Mouse (Mus musculus): ENCODE data around the gene Gm45521. TPM values are rescaled to one million over a fixed set of nuclear protein-coding genes. Genes with fewer than 3 reads are reported as not detected.
A peak's percentile ranks its signal among the peaks of the same experiment; 100 is the strongest.

Gm45521 gene
- polyA plus RNA-seq, 1 experiment from 2014 or later, result not detected

DNA sequence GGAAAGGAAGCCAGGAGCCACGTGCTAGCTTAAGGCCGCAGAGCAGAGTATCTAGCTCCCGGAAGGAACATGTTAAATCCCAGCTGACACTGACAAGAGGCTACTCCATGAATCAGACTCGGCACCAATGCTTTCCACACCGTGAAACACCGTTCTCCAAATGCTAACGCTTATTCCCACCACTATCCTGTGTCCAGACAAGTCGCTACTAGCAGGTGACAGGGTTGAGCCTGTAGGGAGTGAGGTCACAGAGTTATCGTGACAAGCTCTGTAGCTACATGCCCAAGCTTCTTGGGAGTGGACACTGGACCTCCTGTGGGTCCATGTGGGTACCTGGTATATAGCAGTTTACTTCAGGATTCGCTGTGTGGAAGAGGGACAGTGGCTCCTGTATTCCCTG lies 661 bp upstream of the Gm45521 start:
- H3K27me3 ChIP-seq (ENCODE audit: control insufficient read depth, insufficient read depth, low read length), result no peaks in the 10 kb centered on the region
- H3K36me3 ChIP-seq (ENCODE audit: control insufficient read depth, insufficient read depth, low read length), result no peaks in the 10 kb centered on the region
- H3K4me3 ChIP-seq (ENCODE audit: low read depth, low read length), result no peak overlapping the region
- H3K27ac ChIP-seq (replicated peaks), result no peak overlapping the region
- no peak overlapping the region for H3K9ac ChIP-seq (ENCODE audit: low read length)
- ATAC-seq (ENCODE audit: low FRiP score, low TSS enrichment), result no peak
- no peaks in the 10 kb centered on the region for H3K9me3 ChIP-seq (ENCODE audit: control insufficient read depth, low read length)
- DNase-seq (ENCODE audit: low spot score), result no peak
- peaks cover 6% of the 10 kb centered on the region; the same call in 1 of the 2 replicates for H3K4me1 ChIP-seq (replicated peaks; ENCODE audit: control insufficient read depth, insufficient read depth)
- no peak overlapping the region for H3K4me2 ChIP-seq (replicated peaks; ENCODE audit: low read depth)
- WGBS, result 56% methylated on average over 10 of the region's 10 CpGs
- TF ChIP-seq CTCF (IDR thresholded peaks at IDR 0.05; ENCODE audit: low read depth), result no peak
- TF ChIP-seq EP300 (optimal IDR thresholded peaks at IDR 0.05), result no peak

DNA sequence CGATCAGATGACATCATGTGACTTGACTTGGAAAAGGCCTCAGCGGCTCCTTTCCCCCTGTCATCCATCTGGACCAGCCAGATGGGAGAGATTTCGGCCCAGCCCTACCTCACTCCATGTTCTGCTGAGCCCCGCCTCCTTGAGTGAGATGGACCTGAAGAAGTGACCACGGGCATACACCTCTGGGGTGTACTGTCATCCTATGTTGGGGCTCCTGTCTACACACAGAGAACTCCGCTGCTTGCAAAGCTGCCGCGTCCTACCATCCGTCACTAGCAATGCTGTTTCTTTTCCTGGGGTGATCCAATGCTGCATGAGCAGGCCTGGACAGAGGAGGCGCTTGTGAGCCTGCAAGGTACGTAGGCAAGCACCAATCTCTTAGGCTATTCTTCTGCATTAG lies 3.5 kb downstream of the Gm45521 start:
- Histone ChIP-seq H3K9me3 (ENCODE audit: control insufficient read depth, low read length) (no peaks in the 10 kb centered on the region), H3K36me3 (ENCODE audit: control insufficient read depth, insufficient read depth, low read length) (no peaks in the 10 kb centered on the region), H3K4me1 (replicated peaks; ENCODE audit: control insufficient read depth, insufficient read depth) (no peaks in the 10 kb centered on the region), H3K4me3 (ENCODE audit: low read depth, low read length) (no peak overlapping the region), H3K4me2 (replicated peaks; ENCODE audit: low read depth) (no peak overlapping the region), H3K27me3 (ENCODE audit: control insufficient read depth, insufficient read depth, low read length) (no peaks in the 10 kb centered on the region), H3K9ac (ENCODE audit: low read length) (no peak overlapping the region), H3K27ac (replicated peaks) (no peak overlapping the region)
- 68% methylated on average over 11 of the region's 11 CpGs for WGBS
- ATAC-seq (ENCODE audit: low FRiP score, low TSS enrichment) (peak; percentile 11), DNase-seq (ENCODE audit: low spot score) (peak; percentile 52)
- TF ChIP-seq CTCF (IDR thresholded peaks at IDR 0.05; ENCODE audit: low read depth) (peak; percentile 65), EP300 (optimal IDR thresholded peaks at IDR 0.05) (no peak)

DNA sequence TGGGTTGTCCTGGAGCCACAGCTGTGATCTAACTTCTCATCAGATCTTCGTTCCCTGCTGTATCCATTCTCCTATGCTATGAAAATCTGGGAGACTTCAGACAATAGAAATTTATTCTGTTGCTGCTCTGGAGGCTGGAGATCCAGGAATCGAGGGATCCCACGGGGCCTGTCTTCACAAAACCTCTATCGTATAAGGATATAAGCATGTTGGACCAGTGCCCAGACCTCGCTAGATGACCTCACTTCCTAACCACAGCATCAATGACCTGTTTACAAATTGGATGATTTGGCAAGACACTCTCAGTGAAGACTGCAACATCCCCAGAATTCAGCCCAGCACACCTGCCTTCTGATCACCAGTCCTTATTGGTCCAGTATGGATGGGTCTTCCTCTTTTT lies 4.6 kb downstream of the Gm45521 start:
- ATAC-seq (ENCODE audit: low FRiP score, low TSS enrichment) (no peak), DNase-seq (ENCODE audit: low spot score) (no peak)
- H3K9me3 ChIP-seq (ENCODE audit: control insufficient read depth, low read length), result no peaks in the 10 kb centered on the region
- no peaks in the 10 kb centered on the region for H3K4me1 ChIP-seq (replicated peaks; ENCODE audit: control insufficient read depth, insufficient read depth)
- H3K4me3 ChIP-seq (ENCODE audit: low read depth, low read length), result no peak overlapping the region
- WGBS, result 35% methylated on average over 5 of the region's 5 CpGs
- TF ChIP-seq CTCF (IDR thresholded peaks at IDR 0.05; ENCODE audit: low read depth) (no peak), EP300 (optimal IDR thresholded peaks at IDR 0.05) (no peak)
- no peak overlapping the region for H3K9ac ChIP-seq (ENCODE audit: low read length)
- H3K4me2 ChIP-seq (replicated peaks; ENCODE audit: low read depth), result no peak overlapping the region
- H3K27me3 ChIP-seq (ENCODE audit: control insufficient read depth, insufficient read depth, low read length), result no peaks in the 10 kb centered on the region
- no peaks in the 10 kb centered on the region for H3K36me3 ChIP-seq (ENCODE audit: control insufficient read depth, insufficient read depth, low read length)
- H3K27ac ChIP-seq (replicated peaks), result no peak overlapping the region

DNA sequence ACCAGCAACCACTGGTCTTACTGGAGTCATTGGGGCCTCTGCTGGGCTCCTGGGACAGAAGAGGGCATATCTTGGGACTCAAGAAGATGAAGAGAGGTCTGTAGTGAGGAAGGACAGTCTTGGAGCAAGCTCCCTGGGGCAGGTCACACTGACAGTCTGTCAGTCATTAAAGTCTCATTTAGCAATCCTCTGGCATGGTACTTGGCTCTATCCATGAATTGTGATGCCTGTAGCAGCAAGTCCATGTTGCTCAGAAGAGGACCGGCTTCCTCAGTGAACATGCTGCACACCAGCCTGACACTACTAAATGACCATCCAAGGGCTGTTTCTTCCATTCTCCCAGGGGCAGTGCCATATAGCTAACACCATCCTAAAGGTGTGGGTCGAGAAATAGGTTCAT lies 5.5 kb downstream of the Gm45521 start:
- H3K4me3 ChIP-seq (ENCODE audit: low read depth, low read length), result no peak overlapping the region
- no peaks in the 10 kb centered on the region for H3K4me1 ChIP-seq (replicated peaks; ENCODE audit: control insufficient read depth, insufficient read depth)
- no peak overlapping the region for H3K4me2 ChIP-seq (replicated peaks; ENCODE audit: low read depth)
- WGBS, result 84% methylated on average over 2 of the region's 2 CpGs
- TF ChIP-seq EP300 (optimal IDR thresholded peaks at IDR 0.05) (no peak), CTCF (IDR thresholded peaks at IDR 0.05; ENCODE audit: low read depth) (no peak)
- H3K9ac ChIP-seq (ENCODE audit: low read length), result no peak overlapping the region
- no peaks in the 10 kb centered on the region for H3K27me3 ChIP-seq (ENCODE audit: control insufficient read depth, insufficient read depth, low read length)
- ATAC-seq (ENCODE audit: low FRiP score, low TSS enrichment), result no peak
- no peaks in the 10 kb centered on the region for H3K36me3 ChIP-seq (ENCODE audit: control insufficient read depth, insufficient read depth, low read length)
- DNase-seq (ENCODE audit: low spot score), result no peak
- no peak overlapping the region for H3K27ac ChIP-seq (replicated peaks)
- no peaks in the 10 kb centered on the region for H3K9me3 ChIP-seq (ENCODE audit: control insufficient read depth, low read length)

DNA sequence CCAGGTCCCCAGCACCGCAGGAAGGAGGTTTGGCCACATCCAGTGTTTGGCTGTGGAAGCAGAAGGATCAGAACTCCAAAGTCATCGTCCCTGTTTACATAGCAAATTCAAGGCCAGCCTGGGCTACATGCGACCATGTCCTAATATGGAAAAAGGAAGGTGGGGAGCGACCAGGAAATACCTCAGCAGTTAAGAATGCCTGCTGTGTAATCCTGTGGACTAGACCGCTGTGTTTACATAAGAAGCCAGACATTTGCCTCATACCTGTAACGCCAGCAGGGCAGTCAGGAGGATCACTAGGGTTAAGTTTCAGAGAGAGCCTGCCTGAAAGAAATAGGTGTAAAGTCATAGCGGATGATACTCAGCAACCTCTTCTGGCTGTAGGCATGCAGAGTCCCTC lies 6.1 kb downstream of the Gm45521 start:
- ATAC-seq (ENCODE audit: low FRiP score, low TSS enrichment) (peak; percentile 60), DNase-seq (ENCODE audit: low spot score) (no peak)
- no peak overlapping the region for H3K27ac ChIP-seq (replicated peaks)
- no peaks in the 10 kb centered on the region for H3K36me3 ChIP-seq (ENCODE audit: control insufficient read depth, insufficient read depth, low read length)
- TF ChIP-seq CTCF (IDR thresholded peaks at IDR 0.05; ENCODE audit: low read depth) (no peak), EP300 (optimal IDR thresholded peaks at IDR 0.05) (no peak)
- H3K27me3 ChIP-seq (ENCODE audit: control insufficient read depth, insufficient read depth, low read length), result no peaks in the 10 kb centered on the region
- WGBS, result 42% methylated on average over 7 of the region's 7 CpGs
- H3K9ac ChIP-seq (ENCODE audit: low read length), result no peak overlapping the region
- H3K4me1 ChIP-seq (replicated peaks; ENCODE audit: control insufficient read depth, insufficient read depth), result no peaks in the 10 kb centered on the region
- no peak overlapping the region for H3K4me3 ChIP-seq (ENCODE audit: low read depth, low read length)
- H3K4me2 ChIP-seq (replicated peaks; ENCODE audit: low read depth), result no peak overlapping the region
- no peaks in the 10 kb centered on the region for H3K9me3 ChIP-seq (ENCODE audit: control insufficient read depth, low read length)

DNA sequence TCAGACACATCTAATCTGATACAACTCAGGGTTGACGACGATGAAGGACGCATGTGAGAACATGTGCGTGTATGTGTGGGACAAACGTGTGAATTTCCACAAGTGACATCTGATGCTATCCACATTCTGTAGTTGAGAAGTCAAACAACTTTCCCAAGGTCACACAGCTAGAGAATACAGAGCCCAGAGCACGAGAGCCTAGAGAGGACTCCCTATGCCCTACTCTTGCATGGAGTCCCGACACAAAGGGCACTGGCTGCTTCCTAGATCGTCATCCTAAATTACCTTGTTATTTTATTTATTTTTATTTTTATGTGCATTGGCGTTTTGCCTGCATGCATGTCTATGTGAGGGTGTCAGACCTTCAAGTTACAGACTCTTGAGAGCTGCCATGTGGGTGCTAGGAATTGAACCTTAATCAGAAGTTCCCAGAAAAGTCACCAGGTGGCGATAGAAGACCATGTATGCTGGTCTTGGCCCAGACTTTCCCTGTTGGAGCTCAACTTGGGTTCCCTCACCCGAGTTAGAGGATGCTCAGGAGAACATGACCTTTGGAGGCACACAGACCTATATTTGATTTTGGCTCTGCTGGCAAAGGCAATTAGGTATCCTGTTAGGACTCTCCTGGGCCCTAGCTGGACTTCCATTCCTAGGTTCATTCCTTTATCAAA lies 7.3 kb downstream of the Gm45521 start:
- DNase-seq (ENCODE audit: low spot score) (peak; percentile 71), ATAC-seq (ENCODE audit: low FRiP score, low TSS enrichment) (peak; percentile 66)
- H3K4me2 ChIP-seq (replicated peaks; ENCODE audit: low read depth), result no peak overlapping the region
- H3K27me3 ChIP-seq (ENCODE audit: control insufficient read depth, insufficient read depth, low read length), result no peaks in the 10 kb centered on the region
- TF ChIP-seq EP300 (optimal IDR thresholded peaks at IDR 0.05) (no peak), CTCF (IDR thresholded peaks at IDR 0.05; ENCODE audit: low read depth) (peak; percentile 93)
- no peaks in the 10 kb centered on the region for H3K36me3 ChIP-seq (ENCODE audit: control insufficient read depth, insufficient read depth, low read length)
- no peak overlapping the region for H3K4me3 ChIP-seq (ENCODE audit: low read depth, low read length)
- no peaks in the 10 kb centered on the region for H3K9me3 ChIP-seq (ENCODE audit: control insufficient read depth, low read length)
- no peaks in the 10 kb centered on the region for H3K4me1 ChIP-seq (replicated peaks; ENCODE audit: control insufficient read depth, insufficient read depth)
- WGBS, result 47% methylated on average over 11 of the region's 11 CpGs
- no peak overlapping the region for H3K27ac ChIP-seq (replicated peaks)
- no peak overlapping the region for H3K9ac ChIP-seq (ENCODE audit: low read length)

Data from stomach, postnatal 0 days (tissue).